7 mouse cellular contexts compared by ENCODE assay signal in genomic region chr5:123396901-123397464, GRCm38 (mm10). TPM values are rescaled to one million over a fixed set of nuclear protein-coding genes. Genes with fewer than 3 reads are reported as not detected.
DNase-seq lines count a peak whose midpoint lies in the region; ATAC-seq and TF ChIP-seq lines count a peak whose summit lies in the region.

No protein-coding gene starts in this region.

- ATAC-seq in forebrain, embryonic 12.5 days (ENCODE audit: low FRiP score), result no peak
- ATAC-seq in liver, embryonic 12.5 days, result no peak

- no peaks in the 10 kb centered on the region for H3K36me3 ChIP-seq in thymus, adult 2 months (ENCODE audit: control insufficient read depth, insufficient read depth, low read length)
- H3K36me3 ChIP-seq in forebrain, embryonic 12.5 days (replicated peaks), result no peaks in the 10 kb centered on the region
- H3K36me3 ChIP-seq in liver, embryonic 12.5 days, result no peaks in the 10 kb centered on the region

- peak overlapping the region; percentile 36 for H3K4me3 ChIP-seq in thymus, adult 2 months (ENCODE audit: control insufficient read depth, insufficient read depth, low read length)
- H3K4me3 ChIP-seq in forebrain, embryonic 12.5 days (replicated peaks), result peak overlapping the region; percentile 91
- H3K4me3 ChIP-seq in liver, embryonic 12.5 days, result peak overlapping the region; percentile 77; the same call in 1 of the 2 replicates

- H3K27me3 ChIP-seq in thymus, adult 2 months (ENCODE audit: control insufficient read depth, insufficient read depth, low read length), result no peaks in the 10 kb centered on the region
- no peaks in the 10 kb centered on the region for H3K27me3 ChIP-seq in forebrain, embryonic 12.5 days
- no peaks in the 10 kb centered on the region for H3K27me3 ChIP-seq in liver, embryonic 12.5 days (replicated peaks)

- H3K4me1 ChIP-seq in thymus, adult 2 months (replicated peaks; ENCODE audit: control insufficient read depth, insufficient read depth, low read length), result peaks cover 24% of the 10 kb centered on the region
- peaks cover 37% of the 10 kb centered on the region for H3K4me1 ChIP-seq in forebrain, embryonic 12.5 days
- peaks cover 45% of the 10 kb centered on the region for H3K4me1 ChIP-seq in liver, embryonic 12.5 days

- 9% methylated on average over 8 of the region's 8 CpGs for WGBS in thymus, adult 2 months
- WGBS in forebrain, embryonic 12.5 days, result 71% methylated on average over 8 of the region's 8 CpGs
- 38% methylated on average over 8 of the region's 8 CpGs for WGBS in liver, embryonic 12.5 days (ENCODE audit: insufficient replicate concordance)

- H3K9ac ChIP-seq in forebrain, embryonic 12.5 days, result peak overlapping the region; percentile 91
- peak overlapping the region; percentile 29; the same call in 1 of the 2 replicates for H3K9ac ChIP-seq in liver, embryonic 12.5 days

- TF ChIP-seq CTCF in thymus, adult 2 months (IDR thresholded peaks at IDR 0.05; ENCODE audit: borderline replicate concordance, control insufficient read depth, extremely low read depth, insufficient read depth, low read length, poor library complexity), result no peak

- peak overlapping the region; percentile 65; the same call in 1 of the 2 replicates for H3K27ac ChIP-seq in thymus, adult 2 months (ENCODE audit: control insufficient read depth, insufficient read depth, low read length)
- no peak overlapping the region for H3K27ac ChIP-seq in forebrain, embryonic 12.5 days
- no peak overlapping the region for H3K27ac ChIP-seq in liver, embryonic 12.5 days

- no peaks in the 10 kb centered on the region for H3K9me3 ChIP-seq in forebrain, embryonic 12.5 days
- H3K9me3 ChIP-seq in liver, embryonic 12.5 days (replicated peaks), result no peaks in the 10 kb centered on the region

- peak overlapping the region; percentile 91 for H3K4me2 ChIP-seq in forebrain, embryonic 12.5 days
- H3K4me2 ChIP-seq in liver, embryonic 12.5 days, result peak overlapping the region; percentile 98

- no peak for TF ChIP-seq POLR2A in thymus, adult 2 months (IDR thresholded peaks at IDR 0.05; ENCODE audit: control insufficient read depth, extremely low read depth, insufficient read depth, low read length, poor library complexity)

- DNase-seq in thymus, adult 2 months, result no peak
- DNase-seq in thymus, postnatal 25 days, result no peak
- DNase-seq in urinary bladder, postnatal 4 days (ENCODE audit: low spot score in 2 of 2), result no peak
- no peak for DNase-seq in yolk sac, embryonic 10.5 days (ENCODE audit: low spot score)
- no peak for DNase-seq in natural killer cell, adult 2 months (ENCODE audit: low spot score in 2 of 2)

RNA-seq across cellular contexts. Expression of gene Mlxip, which starts 2.4 kb away (rescaled TPM):
- 113 and 124 TPM in 2 replicates for polyA plus RNA-seq in thymus, adult 2 months (2012; rRNA removed)
- polyA plus RNA-seq in forebrain, embryonic 12.5 days (2016; fragmentation: Nextera tagmentation; extraction: Ambion mirVana), result 19.0 and 19.8 TPM in 2 replicates
- 6.7 and 7.0 TPM in 2 replicates for polyA plus RNA-seq in liver, embryonic 12.5 days (2016; fragmentation: Nextera tagmentation; extraction: Ambion mirVana)

RNA-seq across cellular contexts. Expression of gene Bcl7a, which starts 53.3 kb away (rescaled TPM):
- polyA plus RNA-seq in thymus, adult 2 months (2012; rRNA removed), result 29.4 and 34.4 TPM in 2 replicates
- polyA plus RNA-seq in forebrain, embryonic 12.5 days (2016; fragmentation: Nextera tagmentation; extraction: Ambion mirVana), result 64.4 and 66.5 TPM in 2 replicates
- 11.7 and 12.7 TPM in 2 replicates for polyA plus RNA-seq in liver, embryonic 12.5 days (2016; fragmentation: Nextera tagmentation; extraction: Ambion mirVana)

Comparison
In these comparisons a context has a peak if more than half of its experiments do, and no peak if none do; other contexts are left out.
1. H3K4me3 ChIP-seq: peak in every context shown above with its lines; median percentile 91 in forebrain, embryonic 12.5 days; 77 in liver, embryonic 12.5 days; 36 in thymus, adult 2 months.